Comparison of ENCODE assay signal across 8 mouse cellular contexts in the genomic region with DNA sequence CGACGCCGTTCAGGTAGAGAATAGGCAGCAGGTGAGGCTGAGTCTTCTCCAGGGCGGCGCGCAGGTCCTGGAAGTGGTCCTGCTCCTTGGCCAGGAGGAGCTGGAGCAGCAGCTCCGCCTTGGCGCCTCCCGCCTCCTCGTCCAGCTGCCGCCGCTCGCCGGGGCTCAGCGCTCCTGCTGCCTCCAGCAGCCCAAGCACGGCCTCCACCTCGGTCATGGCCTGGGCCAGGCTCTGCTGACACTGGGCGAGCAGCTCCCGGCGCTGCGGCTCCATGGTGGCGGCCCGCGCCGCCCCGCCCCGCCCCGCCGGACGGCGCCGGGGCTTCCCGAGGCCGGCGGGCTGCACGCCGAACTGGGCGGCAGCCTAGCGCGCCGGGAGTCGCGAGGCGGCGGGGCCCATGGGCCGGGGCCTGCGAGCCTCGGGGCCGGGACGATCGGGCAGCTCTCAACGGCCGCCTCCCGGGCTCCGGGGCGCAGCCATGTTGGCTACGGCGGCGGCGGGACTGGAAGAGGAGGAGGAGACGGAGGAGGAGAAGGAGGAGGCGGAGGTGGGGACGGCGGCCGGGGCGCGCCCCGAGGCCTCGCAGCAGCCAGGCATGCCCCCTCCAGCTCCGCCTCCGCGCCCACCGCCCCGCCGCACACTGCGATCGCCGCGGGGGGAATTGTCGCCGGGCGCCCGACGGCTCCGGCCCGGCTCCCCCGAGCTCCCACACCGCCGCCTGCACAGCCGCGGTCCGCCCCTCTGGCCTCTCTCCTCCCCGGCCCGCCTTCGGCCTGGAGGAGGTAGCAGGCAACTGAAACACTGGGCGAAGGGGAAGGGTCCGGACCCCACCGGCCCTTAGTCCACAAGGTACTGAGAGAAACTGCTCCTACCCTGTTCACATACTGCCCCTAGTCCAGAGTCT. TPM values are rescaled to one million over a fixed set of nuclear protein-coding genes. Genes with fewer than 3 reads are reported as not detected.
DNase-seq lines count a peak whose midpoint lies in the region; ATAC-seq lines count a peak whose summit lies in the region.

TSS of gene Dlg5 (minus strand) at position 744 of the 905 bp plus-strand sequence.

- under 1% methylated on average over 77 of the region's 98 CpGs for WGBS in intestine, embryonic 16.5 days
- WGBS in midbrain, embryonic 11.5 days: under 1% methylated on average over 65 of the region's 98 CpGs
- under 1% methylated on average over 84 of the region's 98 CpGs for WGBS in stomach, embryonic 14.5 days

- intact Hi-C loops in left cerebral cortex, postnatal 36 days (cut with DNase I): loop anchor here (1.0 kb wide), 1 partner anchor 63 kb away; no protein-coding TSS in a partner anchor

- peak within 1 kb of the TSS; percentile 94 for H3K4me2 ChIP-seq in intestine, embryonic 16.5 days (ENCODE audit: low read depth, low read length)
- H3K4me2 ChIP-seq in midbrain, embryonic 11.5 days: peak within 1 kb of the TSS; percentile 96
- peak within 1 kb of the TSS; percentile 97 for H3K4me2 ChIP-seq in stomach, embryonic 14.5 days (replicated peaks; ENCODE audit: low read depth, low read length)

- peak; percentile 38 to 56 for DNase-seq in left cerebral cortex, adult 18-20 months (ENCODE audit: low spot score in 2 of 2)
- DNase-seq in left cerebral cortex, adult 11 months (ENCODE audit: low spot score): no peak
- DNase-seq in embryo, embryonic 9.5 days (ENCODE audit: extremely low spot score): peak; percentile 76
- DNase-seq in left cerebral cortex, postnatal 36 days (ENCODE audit: low spot score in 2 of 2): peak; percentile 54 to 75
- peak; percentile 95 for DNase-seq in midbrain, embryonic 11.5 days (ENCODE audit: low spot score, missing footprints)

- H3K4me1 ChIP-seq in intestine, embryonic 16.5 days (ENCODE audit: control insufficient read depth, insufficient read depth, low read length): peaks cover 13% of the 10 kb centered on the region
- H3K4me1 ChIP-seq in midbrain, embryonic 11.5 days (ENCODE audit: control insufficient read depth, insufficient read depth, low read length): peaks cover 3% of the 10 kb centered on the region; the same call in 1 of the 2 replicates
- H3K4me1 ChIP-seq in stomach, embryonic 14.5 days (ENCODE audit: control insufficient read depth, insufficient read depth, low read length): peaks cover 3% of the 10 kb centered on the region; the same call in 1 of the 2 replicates

- no peaks in the 10 kb centered on the region for H3K9me3 ChIP-seq in intestine, embryonic 16.5 days (ENCODE audit: control insufficient read depth, low read length)
- no peaks in the 10 kb centered on the region for H3K9me3 ChIP-seq in midbrain, embryonic 11.5 days (ENCODE audit: control insufficient read depth, low read length)
- no peaks in the 10 kb centered on the region for H3K9me3 ChIP-seq in stomach, embryonic 14.5 days (ENCODE audit: control insufficient read depth, low read depth, low read length)

- peak within 1 kb of the TSS; percentile 91 for H3K9ac ChIP-seq in intestine, embryonic 16.5 days (ENCODE audit: low read depth, low read length)
- peak within 1 kb of the TSS; percentile 95 for H3K9ac ChIP-seq in midbrain, embryonic 11.5 days (ENCODE audit: low read length)
- H3K9ac ChIP-seq in stomach, embryonic 14.5 days (replicated peaks; ENCODE audit: low read depth, low read length): peak within 1 kb of the TSS; percentile 83

- H3K27ac ChIP-seq in intestine, embryonic 16.5 days (ENCODE audit: low read length): peak within 1 kb of the TSS; percentile 91
- H3K27ac ChIP-seq in midbrain, embryonic 11.5 days (ENCODE audit: low read depth, low read length): peak within 1 kb of the TSS; percentile 73
- peak within 1 kb of the TSS; percentile 90 for H3K27ac ChIP-seq in stomach, embryonic 14.5 days (ENCODE audit: low read length)

- no peaks in the 10 kb centered on the region for H3K27me3 ChIP-seq in intestine, embryonic 16.5 days (replicated peaks; ENCODE audit: control insufficient read depth, insufficient read depth, low read length)
- H3K27me3 ChIP-seq in midbrain, embryonic 11.5 days (ENCODE audit: control insufficient read depth, insufficient read depth, low read length): no peaks in the 10 kb centered on the region
- no peaks in the 10 kb centered on the region for H3K27me3 ChIP-seq in stomach, embryonic 14.5 days (ENCODE audit: control insufficient read depth, insufficient read depth, low read length)

- ATAC-seq in granulocyte monocyte progenitor cell, adult 5-6 weeks (replicated peaks; ENCODE audit: poor library complexity, severe bottlenecking): peak; percentile 22; the same call in 1 of the 2 replicates
- peak; percentile 89 for ATAC-seq in intestine, embryonic 16.5 days
- peak; percentile 90 for ATAC-seq in midbrain, embryonic 11.5 days (ENCODE audit: low FRiP score)
- peak; percentile 87 for ATAC-seq in stomach, embryonic 14.5 days (ENCODE audit: insufficient number of reproducible peaks, insufficient read depth, low FRiP score, low read depth)

- H3K4me3 ChIP-seq in intestine, embryonic 16.5 days (ENCODE audit: low read length): peak within 1 kb of the TSS; percentile 90
- H3K4me3 ChIP-seq in midbrain, embryonic 11.5 days (ENCODE audit: low read depth, low read length): peak within 1 kb of the TSS; percentile 83
- peak within 1 kb of the TSS; percentile 84 for H3K4me3 ChIP-seq in stomach, embryonic 14.5 days (ENCODE audit: low read depth, low read length)

- no peaks in the 10 kb centered on the region for H3K36me3 ChIP-seq in intestine, embryonic 16.5 days (ENCODE audit: control insufficient read depth, insufficient read depth, low read length)
- no peaks in the 10 kb centered on the region for H3K36me3 ChIP-seq in midbrain, embryonic 11.5 days (ENCODE audit: control insufficient read depth, insufficient read depth, low read length)
- no peaks in the 10 kb centered on the region; the same call in 1 of the 2 replicates for H3K36me3 ChIP-seq in stomach, embryonic 14.5 days (ENCODE audit: control insufficient read depth, insufficient read depth, low read length)

RNA-seq across cellular contexts. Expression of gene Dlg5, which starts in this region (rescaled TPM):
- total RNA-seq in left cerebral cortex, adult 18-20 months (2021): 10 to 100 TPM; 33.5 to 35.9 TPM
- total RNA-seq in granulocyte monocyte progenitor cell, adult 5-6 weeks (2014; fragmentation: Nextera tagmentation): not detected in 2 replicates
- not detected in 2 replicates for total RNA-seq in granulocyte monocyte progenitor cell, adult 5-6 weeks (2017)
- polyA plus RNA-seq in intestine, embryonic 16.5 days (2015; fragmentation: Nextera tagmentation; extraction: Ambion mirVana): 7.4 and 7.8 TPM in 2 replicates
- 10 to 100 TPM; 24.8 to 42.8 TPM for total RNA-seq in left cerebral cortex, postnatal 36 days (2021)
- polyA plus RNA-seq in midbrain, embryonic 11.5 days (2014; fragmentation: Nextera tagmentation; extraction: Ambion mirVana): 19.3 and 20.5 TPM in 2 replicates
- polyA plus RNA-seq in stomach, embryonic 14.5 days (2014; fragmentation: Nextera tagmentation; extraction: Ambion mirVana): 31.5 and 33.6 TPM in 2 replicates

Comparison
In these comparisons a context has a peak if more than half of its experiments do, and no peak if none do; other contexts are left out.
1. RNA of gene Dlg5 (total RNA-seq): 24.8 to 42.8 TPM in left cerebral cortex, postnatal 36 days and 33.5 to 35.9 TPM in left cerebral cortex, adult 18-20 months; not detected in granulocyte monocyte progenitor cell, adult 5-6 weeks; every median in the first group is over 10 times any median in the second.
2. Peak in ATAC-seq in granulocyte monocyte progenitor cell, adult 5-6 weeks; RNA of the gene not detected or under 1 TPM.
3. ATAC-seq: peak in every context shown above with its lines; median percentile 90 in midbrain, embryonic 11.5 days; 89 in intestine, embryonic 16.5 days; 87 in stomach, embryonic 14.5 days; 22 in granulocyte monocyte progenitor cell, adult 5-6 weeks.
4. Peak in every context shown above with its lines, with median percentiles within 50 percentile points of each other: H3K27ac ChIP-seq, H3K4me2 ChIP-seq, H3K4me3 ChIP-seq and H3K9ac ChIP-seq.